Mouse (Mus musculus) urinary bladder, postnatal 25 days (tissue): ENCODE results near the gene Gm43738.
A peak's percentile ranks its signal among the peaks of the same experiment; 100 is the strongest.

Experiments used
- DNase-seq: peaks from one replicate; pipeline ENCODE4 v3.0.0; 2022; ENCODE audit warnings: low spot score

Gm43738 gene

DNA sequence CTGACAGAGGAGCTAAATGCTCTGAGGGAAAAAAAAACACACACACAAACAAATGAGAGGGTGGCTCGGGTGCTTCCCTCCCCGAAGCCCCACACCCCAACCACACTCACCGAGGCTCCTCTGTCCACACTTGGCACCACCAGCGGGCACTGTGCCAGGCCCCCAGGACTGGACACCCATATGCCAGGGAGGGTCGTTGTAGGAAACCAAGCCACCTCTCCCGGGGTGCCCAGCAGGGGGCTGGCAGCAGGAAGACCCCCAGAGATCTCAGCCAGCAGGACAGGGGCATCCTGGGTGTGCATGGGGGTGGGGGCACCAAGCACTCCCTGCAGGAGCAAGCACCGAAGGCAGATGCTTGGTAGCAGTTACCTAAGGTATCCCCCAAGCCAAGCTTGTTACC, at the start of gene Gm43738:
TSS of gene Gm43738 (minus strand) at position 289 of the 400 bp plus-strand sequence.
- no peak for DNase-seq

- no peak for DNase-seq
Observed at GRCm38 (mm10) chr3:89148567-89148966, 47.7 kb upstream of the Gm43738 start.

DNA sequence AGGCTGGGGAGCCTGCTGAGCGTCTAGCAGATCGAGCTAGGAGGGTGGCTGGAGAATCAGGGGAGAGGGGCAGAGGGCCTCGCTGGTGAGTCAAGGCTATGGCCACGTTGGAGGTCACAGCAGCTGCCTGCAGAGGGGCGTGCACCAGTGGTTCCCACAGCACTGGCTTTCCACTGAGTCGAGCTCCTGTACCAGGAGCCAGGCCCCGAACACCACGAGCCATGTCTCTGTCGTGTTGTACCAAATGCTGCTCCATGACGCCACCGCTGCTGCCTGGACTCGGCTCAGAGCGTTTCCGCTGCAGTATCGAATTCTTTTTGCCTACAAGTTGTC, 47.0 kb upstream of the Gm43738 start:
- no peak for DNase-seq

- DNase-seq: no peak
Observed at GRCm38 (mm10) chr3:89147101-89147978, 46.4 kb upstream of the Gm43738 start.

- no peak for DNase-seq
Observed at GRCm38 (mm10) chr3:89145566-89145965, 44.7 kb upstream of the Gm43738 start.

DNA sequence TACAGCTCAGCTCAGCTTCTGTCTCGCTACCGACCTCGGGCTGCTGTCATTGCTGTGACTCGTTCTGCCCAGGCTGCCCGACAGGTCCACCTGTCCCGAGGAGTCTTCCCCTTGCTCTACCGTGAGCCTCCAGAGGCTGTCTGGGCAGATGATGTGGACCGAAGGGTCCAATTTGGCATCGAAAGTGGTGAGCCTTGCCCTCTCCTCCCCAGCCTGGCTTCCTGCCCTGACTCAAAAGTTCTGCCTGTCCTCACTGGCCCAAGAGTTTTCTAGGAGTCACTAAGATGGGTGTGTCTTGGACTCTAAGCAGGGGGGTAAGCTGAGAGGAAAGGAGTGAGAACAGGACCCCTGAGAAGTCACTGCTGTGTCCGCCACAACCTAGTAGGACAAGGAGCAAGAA, 43.9 kb upstream of the Gm43738 start:
- no peak for DNase-seq

DNA sequence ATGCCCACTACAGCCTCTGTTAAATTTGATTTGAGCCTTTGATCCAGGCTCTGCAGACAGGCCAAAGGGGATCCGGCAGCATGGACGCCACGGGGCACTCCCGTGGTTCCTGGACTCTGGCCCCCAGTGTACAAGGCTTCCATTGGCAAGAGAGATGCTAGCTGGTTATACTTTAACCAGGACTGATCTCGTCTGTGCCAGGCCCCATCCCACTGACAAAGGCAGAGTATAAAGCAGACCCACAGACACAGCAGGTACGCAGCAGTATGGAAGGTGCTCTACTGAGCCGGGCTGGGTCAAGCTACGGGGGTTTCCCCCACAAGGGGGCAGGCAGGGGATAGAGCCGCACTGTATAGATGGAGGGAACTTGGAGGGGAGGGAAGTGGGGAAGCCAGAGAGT, 35.5 kb upstream of the Gm43738 start:
- no peak for DNase-seq

GRCm38 (mm10) chr3:89135958-89136357, 35.1 kb upstream of the Gm43738 start, which contains the start of gene Pklr:
Gene Pklr, plus strand, starts transcription at chr3:89136142.
- DNase-seq: no peak

DNA sequence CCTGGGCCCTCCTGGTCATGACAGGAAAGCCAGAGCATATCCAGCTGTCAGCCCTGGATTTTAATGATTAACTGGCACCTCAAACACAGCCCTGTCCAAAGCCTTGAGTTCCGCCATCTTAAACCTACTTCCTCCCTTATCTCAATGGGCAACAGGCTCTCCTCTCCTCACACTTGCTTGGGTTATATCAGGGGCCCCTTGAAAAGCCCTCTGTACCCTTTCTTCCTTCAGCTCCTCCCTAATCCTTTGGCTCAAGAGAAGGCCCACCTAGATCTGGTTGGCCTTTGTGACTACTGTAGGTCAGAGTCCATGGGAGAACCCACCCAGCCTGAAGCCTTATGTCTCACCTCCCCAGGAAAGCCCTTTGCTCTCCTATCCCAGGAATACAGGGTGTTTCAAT, 32.9 kb upstream of the Gm43738 start:
- DNase-seq: no peak

GRCm38 (mm10) chr3:89133063-89133450, 32.2 kb upstream of the Gm43738 start:
- no peak for DNase-seq

- DNase-seq: peak; percentile 13
Observed at GRCm38 (mm10) chr3:89132285-89133062, 31.6 kb upstream of the Gm43738 start.

- DNase-seq: no peak
Observed at GRCm38 (mm10) chr3:89131816-89132215, 30.9 kb upstream of the Gm43738 start.

DNA sequence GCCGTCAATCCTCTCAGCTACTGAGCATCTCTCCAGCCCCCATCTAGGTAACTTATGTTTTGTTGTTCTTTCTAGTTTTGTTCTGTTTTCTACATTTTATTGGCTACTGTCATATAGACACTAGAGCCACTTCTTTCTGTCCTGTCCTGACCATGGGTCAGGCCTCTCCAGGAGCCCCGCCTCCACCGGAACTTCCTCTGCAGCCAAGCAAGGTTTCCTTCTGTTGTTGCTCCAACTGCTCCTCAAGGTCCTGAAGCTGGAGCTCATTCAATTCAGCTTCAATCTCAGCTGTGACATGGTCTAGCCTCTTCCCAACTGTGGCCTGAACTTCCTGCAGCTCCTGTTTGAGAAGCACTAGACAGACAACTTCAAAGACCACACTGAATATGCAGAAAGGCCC, 29.0 kb upstream of the Gm43738 start:
- DNase-seq: no peak

- DNase-seq: no peak
Observed at GRCm38 (mm10) chr3:89125981-89126380, 25.1 kb upstream of the Gm43738 start.

DNA sequence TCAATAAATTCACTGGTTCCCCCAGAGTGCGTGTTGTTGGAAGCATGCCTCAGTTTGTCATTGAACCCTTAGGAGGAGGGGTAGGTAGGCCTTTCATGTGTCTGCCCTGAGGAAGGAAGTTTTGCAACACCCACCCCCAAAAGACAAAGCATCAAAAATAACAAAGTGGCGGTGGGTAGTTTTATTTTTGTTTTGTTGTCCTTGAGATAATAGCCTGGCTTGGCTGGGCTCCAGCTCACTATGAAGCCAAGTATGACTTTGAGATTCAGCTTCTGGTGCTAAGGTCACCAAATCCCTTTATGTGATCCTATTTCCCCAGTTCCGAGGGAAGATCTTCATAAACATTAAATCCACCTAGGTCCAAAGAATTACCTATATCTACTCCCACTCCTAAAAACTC, 23.3 kb upstream of the Gm43738 start:
- no peak for DNase-seq

DNA sequence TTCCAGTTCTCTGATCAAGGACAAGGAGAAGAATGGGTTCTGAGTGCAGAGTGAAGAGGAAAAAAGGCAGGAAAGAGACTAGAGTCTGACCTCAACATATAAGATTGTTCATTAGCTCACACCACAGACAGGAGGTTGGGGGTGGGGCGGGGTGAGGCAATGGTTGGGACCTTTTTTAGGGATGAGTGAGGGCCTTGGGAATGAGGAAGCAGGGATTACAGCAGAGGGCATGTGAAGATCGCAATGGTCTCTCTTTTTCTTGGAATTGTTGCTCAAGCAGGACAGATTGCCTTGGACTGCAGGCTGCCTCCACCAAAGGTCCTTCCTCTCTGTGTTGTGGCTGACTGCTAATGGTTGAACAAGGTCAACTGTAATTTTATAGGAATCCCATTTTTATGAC, 22.4 kb upstream of the Gm43738 start:
- peak; percentile 27 for DNase-seq

DNA sequence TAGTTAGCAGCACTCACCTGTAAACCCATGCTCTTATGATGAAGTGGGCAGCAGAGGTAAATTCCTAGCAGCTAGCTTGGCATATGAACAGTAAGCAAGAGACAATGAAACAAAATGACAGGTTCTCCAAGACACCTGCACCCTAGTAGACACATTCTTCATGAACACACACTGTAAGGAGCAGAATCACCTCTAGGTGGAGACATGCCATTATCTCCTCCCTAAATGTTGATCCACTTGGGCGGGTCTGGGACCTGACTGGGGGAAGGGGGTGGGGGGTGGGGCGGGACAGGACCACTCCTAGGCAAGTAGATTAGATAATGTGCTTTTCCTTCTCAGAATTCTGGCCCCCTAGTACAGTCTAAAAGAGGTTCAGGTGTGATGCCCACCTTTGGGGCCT, 14.6 kb upstream of the Gm43738 start:
- no peak for DNase-seq

DNA sequence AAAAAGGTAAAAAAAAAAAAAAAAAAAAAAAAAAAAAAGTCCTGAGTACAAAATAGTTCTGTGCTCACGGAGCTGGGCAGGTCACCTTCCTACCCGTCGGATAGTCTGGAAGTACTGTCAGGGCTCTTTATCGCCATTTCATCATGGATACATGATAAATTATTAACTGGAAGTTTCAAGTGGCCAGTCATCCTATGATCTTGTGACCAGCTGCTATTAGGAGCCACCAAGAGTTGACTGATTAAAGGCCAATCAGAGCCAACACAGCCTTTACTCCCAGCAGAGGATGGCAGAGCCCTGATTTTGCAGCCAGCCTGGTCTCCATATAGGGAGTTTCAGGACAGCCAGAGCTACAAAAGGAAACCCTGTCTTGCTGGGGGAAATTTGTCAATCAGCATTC, 12.2 kb upstream of the Gm43738 start:
- no peak for DNase-seq

GRCm38 (mm10) chr3:89108146-89108545, 7.2 kb upstream of the Gm43738 start:
- no peak for DNase-seq

GRCm38 (mm10) chr3:89107545-89107944, 6.6 kb upstream of the Gm43738 start:
- no peak for DNase-seq

GRCm38 (mm10) chr3:89106881-89107280, 6.0 kb upstream of the Gm43738 start:
- no peak for DNase-seq

DNA sequence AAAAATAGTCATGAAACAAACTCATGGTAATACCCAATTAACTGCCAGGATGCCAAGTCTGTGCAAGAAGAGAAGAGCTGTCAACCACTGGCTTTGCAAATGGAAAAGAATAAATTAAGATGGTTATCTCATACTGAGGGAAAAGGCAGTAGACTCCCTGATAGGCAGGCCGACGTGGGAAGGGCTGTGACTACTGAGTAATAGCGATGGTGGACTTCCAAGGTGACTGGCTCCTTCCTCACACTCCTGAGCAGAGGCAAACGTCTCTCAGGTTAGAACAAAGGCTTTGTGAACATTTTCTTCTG, 2.3 kb upstream of the Gm43738 start:
- DNase-seq: no peak

DNA sequence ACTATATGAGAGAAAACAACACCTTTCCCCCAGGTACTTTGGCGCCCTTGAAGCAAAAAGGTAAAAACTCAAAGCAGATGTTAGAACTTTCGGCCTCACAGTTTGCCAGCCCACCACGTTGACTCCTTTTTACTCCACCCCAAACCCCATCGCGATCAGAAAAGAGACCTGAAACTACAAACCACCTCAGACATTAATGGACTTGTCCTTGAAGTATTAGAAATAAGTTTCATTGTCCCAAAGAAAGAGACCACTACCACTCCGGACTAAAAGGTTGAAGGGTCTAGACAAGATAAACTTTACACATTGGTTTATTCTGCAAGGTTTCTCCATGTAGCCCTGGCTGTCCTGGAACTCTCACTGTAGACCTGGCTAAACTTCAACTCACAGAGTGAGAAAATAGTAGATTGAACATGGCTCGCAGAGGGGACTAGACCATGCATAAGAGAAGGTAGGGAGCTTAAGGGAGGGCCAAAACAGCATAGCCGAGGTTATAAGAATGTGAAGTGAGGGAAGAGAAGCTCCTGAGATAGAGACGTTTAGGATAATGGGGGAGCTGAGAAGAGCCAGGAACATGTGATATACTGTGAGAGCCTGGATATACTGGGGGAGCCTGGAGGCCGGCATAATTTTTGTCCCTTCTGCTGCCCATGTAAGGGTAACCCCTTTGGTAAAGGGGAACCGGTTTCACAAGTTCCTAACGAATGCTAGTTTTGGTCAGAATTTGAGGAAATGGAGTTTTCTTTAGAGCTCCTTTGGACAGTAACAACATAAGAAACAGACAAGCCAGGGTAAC, 1.8 kb upstream of the Gm43738 start:
- DNase-seq: no peak
